Mouse (Mus musculus): ENCODE data around the gene Mthfr.

DNA sequence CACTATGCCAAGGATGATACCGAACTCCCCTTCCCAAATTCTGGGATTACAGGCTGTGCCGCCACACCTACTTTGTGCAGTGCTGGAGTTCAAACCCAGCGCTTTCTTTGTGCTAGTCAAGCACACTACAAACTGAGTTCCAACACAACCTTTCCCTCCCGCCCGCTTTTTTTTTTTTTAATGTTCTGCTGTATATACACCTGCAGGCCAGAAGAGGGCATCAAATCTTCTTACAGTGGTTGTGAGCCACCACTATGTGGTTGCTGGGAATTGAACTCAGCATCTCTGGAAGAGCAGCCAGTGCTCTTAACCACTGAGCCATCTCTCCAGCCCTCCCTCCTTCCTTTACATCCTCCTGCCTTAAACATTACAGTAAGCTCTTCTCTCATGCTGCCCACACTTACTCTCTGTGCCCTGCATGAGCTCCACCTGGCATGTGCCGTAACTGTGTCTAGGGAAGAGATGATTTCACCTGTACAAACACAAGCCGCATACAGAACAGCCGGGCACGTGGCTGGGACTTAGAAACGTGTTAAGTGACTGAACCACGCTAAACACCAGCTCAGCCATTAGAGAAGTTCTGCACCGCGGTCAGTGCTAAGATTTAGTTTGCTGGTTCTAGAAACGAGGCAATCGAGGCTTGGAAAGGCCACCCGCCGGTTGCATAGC lies 35.8 kb downstream of the Mthfr start:
- TF ChIP-seq EP300 (IDR thresholded peaks at IDR 0.05; ENCODE audit: low read depth) (no peak), CTCF (IDR thresholded peaks at IDR 0.05; ENCODE audit: low read depth) (peak; percentile 59)

Data from liver, postnatal 0 days (tissue).